ENCODE assay signal across 7 mouse cellular contexts in the genomic region with DNA sequence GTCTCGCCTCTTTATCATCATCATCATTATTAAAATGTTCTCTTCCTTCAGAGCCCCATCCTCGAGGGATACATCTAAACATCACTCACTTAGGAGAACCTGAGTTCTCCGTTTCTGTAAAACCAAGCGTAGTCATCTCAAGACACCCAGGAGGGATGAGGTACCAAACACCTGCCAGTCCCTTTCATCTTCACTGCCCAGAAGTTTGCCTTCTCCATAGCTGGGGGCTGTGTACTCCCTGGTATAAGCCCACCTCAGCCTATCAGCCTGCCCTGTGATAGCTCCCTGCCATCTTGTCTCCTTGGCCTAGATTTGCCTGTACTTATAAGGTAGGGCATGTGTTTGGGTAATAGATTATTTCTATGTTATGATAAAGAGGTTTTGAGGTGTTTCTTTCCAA. TPM values are rescaled to one million over a fixed set of nuclear protein-coding genes. Genes with fewer than 3 reads are reported as not detected.
DNase-seq lines count a peak whose midpoint lies in the region; ATAC-seq lines count a peak whose summit lies in the region.

No protein-coding gene starts in this region.

- H3K9me3 ChIP-seq in lung, embryonic 15.5 days = no peaks in the 10 kb centered on the region
- H3K9me3 ChIP-seq in embryonic facial prominence, embryonic 15.5 days (replicated peaks) = no peaks in the 10 kb centered on the region
- H3K9me3 ChIP-seq in limb, embryonic 12.5 days = no peaks in the 10 kb centered on the region
- no peaks in the 10 kb centered on the region for H3K9me3 ChIP-seq in neural tube, embryonic 14.5 days (ENCODE audit: control insufficient read depth, low read length)

- peaks cover 19% of the 10 kb centered on the region for H3K4me1 ChIP-seq in lung, embryonic 15.5 days
- H3K4me1 ChIP-seq in embryonic facial prominence, embryonic 15.5 days = peaks cover 4% of the 10 kb centered on the region
- H3K4me1 ChIP-seq in limb, embryonic 12.5 days (replicated peaks) = peaks cover 17% of the 10 kb centered on the region
- H3K4me1 ChIP-seq in neural tube, embryonic 14.5 days (ENCODE audit: control insufficient read depth, insufficient read depth, low read length) = no peaks in the 10 kb centered on the region

- 8% methylated on average over 4 of the region's 4 CpGs for WGBS in lung, embryonic 15.5 days
- 4% methylated on average over 4 of the region's 4 CpGs for WGBS in embryonic facial prominence, embryonic 15.5 days
- WGBS in limb, embryonic 12.5 days = 8% methylated on average over 4 of the region's 4 CpGs
- 9% methylated on average over 4 of the region's 4 CpGs for WGBS in neural tube, embryonic 14.5 days

- peak overlapping the region; percentile 85 for H3K4me3 ChIP-seq in lung, embryonic 15.5 days
- H3K4me3 ChIP-seq in embryonic facial prominence, embryonic 15.5 days (replicated peaks) = peak overlapping the region; percentile 87
- H3K4me3 ChIP-seq in limb, embryonic 12.5 days (replicated peaks) = peak overlapping the region; percentile 88
- H3K4me3 ChIP-seq in neural tube, embryonic 14.5 days (ENCODE audit: low read depth, low read length) = peak overlapping the region; percentile 69

- H3K27me3 ChIP-seq in lung, embryonic 15.5 days = no peaks in the 10 kb centered on the region
- no peaks in the 10 kb centered on the region for H3K27me3 ChIP-seq in embryonic facial prominence, embryonic 15.5 days
- H3K27me3 ChIP-seq in limb, embryonic 12.5 days = no peaks in the 10 kb centered on the region
- H3K27me3 ChIP-seq in neural tube, embryonic 14.5 days (ENCODE audit: control insufficient read depth, insufficient read depth, low read length) = no peaks in the 10 kb centered on the region; the same call in 1 of the 2 replicates

- no peak overlapping the region for H3K27ac ChIP-seq in lung, embryonic 15.5 days
- H3K27ac ChIP-seq in embryonic facial prominence, embryonic 15.5 days (replicated peaks) = 0 out of 2 replicates have a peak overlapping the region, but pooled peaks have one; percentile 80
- no peak overlapping the region for H3K27ac ChIP-seq in limb, embryonic 12.5 days
- H3K27ac ChIP-seq in neural tube, embryonic 14.5 days (ENCODE audit: low read depth, low read length) = 0 out of 2 replicates have a peak overlapping the region, but pooled peaks have one; percentile 22

- no peak for ATAC-seq in lung, embryonic 15.5 days (ENCODE audit: borderline replicate concordance, extremely low read depth, low FRiP score, low TSS enrichment)
- ATAC-seq in embryonic facial prominence, embryonic 15.5 days (ENCODE audit: insufficient number of reproducible peaks, low FRiP score, low TSS enrichment, low read depth) = no peak
- no peak for ATAC-seq in limb, embryonic 12.5 days (ENCODE audit: insufficient number of reproducible peaks, insufficient read depth, low FRiP score, low TSS enrichment, low read depth)
- ATAC-seq in neural tube, embryonic 14.5 days (ENCODE audit: low read depth) = no peak

- no peak for DNase-seq in lung, postnatal 4 days
- DNase-seq in layer of hippocampus, postnatal 25 days (ENCODE audit: extremely low spot score in 1 of 2, low spot score in 1 of 2) = no peak
- no peak for DNase-seq in ovary, postnatal 10 days (ENCODE audit: low spot score)

- H3K4me2 ChIP-seq in lung, embryonic 15.5 days = peak overlapping the region; percentile 85
- peak overlapping the region; percentile 86 for H3K4me2 ChIP-seq in embryonic facial prominence, embryonic 15.5 days (replicated peaks)
- peak overlapping the region; percentile 84 for H3K4me2 ChIP-seq in limb, embryonic 12.5 days
- H3K4me2 ChIP-seq in neural tube, embryonic 14.5 days (ENCODE audit: low read depth, low read length) = peak overlapping the region; percentile 79

- H3K36me3 ChIP-seq in lung, embryonic 15.5 days = no peaks in the 10 kb centered on the region
- H3K36me3 ChIP-seq in embryonic facial prominence, embryonic 15.5 days = no peaks in the 10 kb centered on the region
- no peaks in the 10 kb centered on the region for H3K36me3 ChIP-seq in limb, embryonic 12.5 days
- no peaks in the 10 kb centered on the region for H3K36me3 ChIP-seq in neural tube, embryonic 14.5 days (ENCODE audit: control insufficient read depth, insufficient read depth, low read length)

- peak overlapping the region; percentile 76 for H3K9ac ChIP-seq in lung, embryonic 15.5 days
- H3K9ac ChIP-seq in embryonic facial prominence, embryonic 15.5 days = peak overlapping the region; percentile 77
- peak overlapping the region; percentile 79; the same call in 1 of the 2 replicates for H3K9ac ChIP-seq in limb, embryonic 12.5 days (replicated peaks)
- H3K9ac ChIP-seq in neural tube, embryonic 14.5 days (replicated peaks; ENCODE audit: low read depth, low read length) = peak overlapping the region; percentile 62

RNA-seq across cellular contexts. Expression of a gene that starts 1.1 kb away (rescaled TPM):
- 38.6 and 47.3 TPM in 2 replicates for polyA plus RNA-seq in lung, embryonic 15.5 days (2015; fragmentation: Nextera tagmentation; extraction: Ambion mirVana)
- polyA plus RNA-seq in embryonic facial prominence, embryonic 15.5 days (2015; fragmentation: Nextera tagmentation; extraction: Ambion mirVana) = 36.3 and 42.8 TPM in 2 replicates
- polyA plus RNA-seq in limb, embryonic 12.5 days (2016; fragmentation: Nextera tagmentation; extraction: Ambion mirVana) = 39.6 and 42.6 TPM in 2 replicates
- 82.4 and 101 TPM in 2 replicates for polyA plus RNA-seq in neural tube, embryonic 14.5 days (2014; fragmentation: Nextera tagmentation; extraction: Ambion mirVana)
- total RNA-seq in layer of hippocampus, postnatal 25 days (2021) = 100 to 1,000 TPM; 230 to 241 TPM

RNA-seq across cellular contexts. Expression of a gene that starts 46.9 kb away (rescaled TPM):
- polyA plus RNA-seq in lung, embryonic 15.5 days (2015; fragmentation: Nextera tagmentation; extraction: Ambion mirVana) = 0.08 TPM in 1 of 2 replicates, not detected in the other
- polyA plus RNA-seq in embryonic facial prominence, embryonic 15.5 days (2015; fragmentation: Nextera tagmentation; extraction: Ambion mirVana) = 0.60 and 0.65 TPM in 2 replicates
- not detected in 2 replicates for polyA plus RNA-seq in limb, embryonic 12.5 days (2016; fragmentation: Nextera tagmentation; extraction: Ambion mirVana)
- polyA plus RNA-seq in neural tube, embryonic 14.5 days (2014; fragmentation: Nextera tagmentation; extraction: Ambion mirVana) = 1.6 and 2.2 TPM in 2 replicates
- 1 to 10 TPM in 1 of 2 experiments, under 1 TPM in 1; 0.87 to 1.2 TPM for total RNA-seq in layer of hippocampus, postnatal 25 days (2021)

Comparison
In these comparisons a context has a peak if more than half of its experiments do, and no peak if none do; other contexts are left out.
1. H3K27ac ChIP-seq: peak in embryonic facial prominence, embryonic 15.5 days (single experiment) and neural tube, embryonic 14.5 days (single experiment); none in lung, embryonic 15.5 days (single experiment) and limb, embryonic 12.5 days (single experiment).
2. Peak in every context shown above with its lines, with median percentiles within 50 percentile points of each other: H3K4me2 ChIP-seq, H3K4me3 ChIP-seq and H3K9ac ChIP-seq.